Mouse (Mus musculus) thymus, adult 2 months (tissue): ENCODE data around the gene Tet2.

Experiments
- CTCF ChIP-seq: fragments of 200-500 bp; IDR thresholded peaks from 2 replicates; pipeline ENCODE4 v1.5.1; 2012; ENCODE audit warnings: mild to moderate bottlenecking, control low read depth, low read length, moderate library complexity, borderline replicate concordance; ENCODE audit not compliant: control insufficient read depth, poor library complexity, insufficient read depth; ENCODE audit errors: extremely low read depth
- POLR2A ChIP-seq: fragments of 200-500 bp; IDR thresholded peaks from 2 replicates; pipeline ENCODE4 v1.6.1; 2012; ENCODE audit warnings: mild to moderate bottlenecking, low read length, control low read depth, moderate library complexity; ENCODE audit not compliant: control insufficient read depth, poor library complexity, insufficient read depth; ENCODE audit errors: extremely low read depth

DNA sequence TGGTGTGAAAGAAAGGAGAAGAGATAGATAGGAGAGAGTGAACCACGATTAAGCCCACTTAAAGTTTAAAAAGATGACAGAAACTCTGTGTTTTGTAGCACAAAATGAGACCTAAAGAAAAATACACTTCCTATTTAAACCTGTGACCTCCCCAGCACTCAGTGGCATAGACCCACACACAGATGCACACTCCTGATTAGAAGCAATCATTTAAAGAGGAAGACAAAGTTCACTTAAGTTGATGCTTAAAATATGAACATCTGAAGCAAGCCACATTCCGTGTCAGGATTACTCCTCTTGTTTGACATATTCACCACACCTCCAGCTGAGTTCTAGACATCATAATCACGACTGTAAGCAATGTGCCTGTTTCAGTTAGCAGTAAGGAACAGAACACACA is 14.3 kb downstream of the Tet2 start:
- TF ChIP-seq CTCF (no peak), POLR2A (no peak)
